Mouse (Mus musculus) ES-Bruce4 (cell line): Measurements from ENCODE around the gene Atf1.

ENCODE experiments used
- CTCF ChIP-seq: IDR thresholded peaks from one replicate; pipeline ENCODE4 v1.8.1; 2011; ENCODE audit warnings: low read depth, low read length
- EP300 ChIP-seq: IDR thresholded peaks from 2 replicates; pipeline ENCODE4 v1.6.1; 2011; ENCODE audit warnings: low read depth, low read length; ENCODE audit not compliant: insufficient read depth
- POLR2A ChIP-seq: IDR thresholded peaks from one replicate; pipeline ENCODE4 v1.8.1; 2011; ENCODE audit warnings: low read length; ENCODE audit not compliant: insufficient read depth

DNA sequence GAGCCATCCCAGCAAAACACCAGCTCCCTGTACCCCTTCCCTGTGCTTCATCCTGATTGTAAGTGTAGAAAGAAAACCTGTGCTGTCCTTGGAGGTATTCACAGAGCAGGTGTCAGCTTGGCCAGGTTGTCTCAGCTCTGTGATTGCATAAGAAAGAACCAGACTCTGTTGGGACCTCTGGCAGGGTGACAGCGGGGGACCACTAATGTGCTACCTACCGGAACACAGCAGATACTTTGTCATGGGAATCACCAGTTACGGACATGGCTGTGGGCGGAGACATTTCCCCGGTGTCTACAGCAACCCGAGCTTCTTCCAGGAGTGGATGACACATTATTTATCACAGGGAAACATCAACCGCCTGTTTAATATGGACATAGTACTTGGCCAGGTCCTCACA, 64.7 kb downstream of the Atf1 start:
- no peak for TF ChIP-seq POLR2A
- TF ChIP-seq EP300 = peak; percentile 80
- no peak for TF ChIP-seq CTCF
